Mouse (Mus musculus) urinary bladder, postnatal 36 days (tissue): ENCODE results near the gene Cox14.
A peak's percentile ranks its signal among the peaks of the same experiment; 100 is the strongest.
"Not testable (repeated sequence)": the region's sequence is repeated elsewhere in the genome, so short reads cannot be mapped to it uniquely, and the experiment has no call there.

Experiments used
- DNase-seq, 2 experiments: peaks; one replicate each; pipeline ENCODE4 v3.0.0; 2022; ENCODE audit warnings: low spot score in 2 of 2, mixed read lengths in 1 of 2

Gene Cox14

GRCm38 (mm10) chr15:99727039-99727438, 1.6 kb downstream of the Cox14 start:
- not testable (repeated sequence) for DNase-seq

- no peak for DNase-seq
These were observed 2.1 kb downstream of the Cox14 start for GRCm38 (mm10) chr15:99727525-99727924.

GRCm38 (mm10) chr15:99728211-99728610, 2.8 kb downstream of the Cox14 start:
- DNase-seq: no peak

GRCm38 (mm10) chr15:99729056-99729783, 3.8 kb downstream of the Cox14 start:
- DNase-seq: no peak

- DNase-seq: no peak
These were observed 5.7 kb downstream of the Cox14 start for GRCm38 (mm10) chr15:99731167-99731566.

- DNase-seq: no peak
These were observed 6.3 kb downstream of the Cox14 start for GRCm38 (mm10) chr15:99731678-99732077.

GRCm38 (mm10) chr15:99733186-99733585, 7.8 kb downstream of the Cox14 start:
- no peak for DNase-seq

GRCm38 (mm10) chr15:99735631-99736030, 10.2 kb downstream of the Cox14 start:
- DNase-seq: peak; percentile 100

- DNase-seq: no peak
These were observed 11.3 kb downstream of the Cox14 start for GRCm38 (mm10) chr15:99736675-99737074.

- DNase-seq: no peak
These were observed 14.8 kb downstream of the Cox14 start for GRCm38 (mm10) chr15:99740229-99740628.

- DNase-seq: no peak
These were observed 28.8 kb downstream of the Cox14 start for GRCm38 (mm10) chr15:99754204-99754603.

- no peak for DNase-seq
These were observed 42.0 kb downstream of the Cox14 start for GRCm38 (mm10) chr15:99767467-99767866.

GRCm38 (mm10) chr15:99768761-99769160, 43.3 kb downstream of the Cox14 start:
- no peak for DNase-seq

GRCm38 (mm10) chr15:99771004-99771500, 45.6 kb downstream of the Cox14 start:
- DNase-seq: no peak

- DNase-seq: peak in 1 of 2 experiments; percentile 17
These were observed 46.3 kb downstream of the Cox14 start for GRCm38 (mm10) chr15:99771601-99772276.

- peak; percentile 85 to 91 for DNase-seq
These were observed 47.0 kb downstream of the Cox14 start for GRCm38 (mm10) chr15:99772277-99772880.

GRCm38 (mm10) chr15:99772881-99772924, 47.3 kb downstream of the Cox14 start, which contains the start of gene Cers5:
TSS of gene Cers5 (minus strand) at chr15:99772885.
- not testable (repeated sequence) for DNase-seq

- DNase-seq: no peak
These were observed 47.5 kb downstream of the Cox14 start for GRCm38 (mm10) chr15:99772925-99773324.
